Mouse (Mus musculus): ENCODE measurements at regions not wholly inside any gene's neighbourhood (a gene's known extent, or its start where the extent isn't known, plus 50 kb on each side); places are given as distances from the start of the nearest gene placed in this dataset.

GRCm38 (mm10) chr10:117896911-117897643 is 51.2 kb upstream of the Rap1b start:
- ATAC-seq, result no peak
- no peak overlapping the region; the same call in 1 of the 2 replicates for H3K27ac ChIP-seq
- no peak overlapping the region for H3K9ac ChIP-seq
- WGBS (ENCODE audit: insufficient replicate concordance), result 56% methylated on average over 12 of the region's 12 CpGs
- no peak overlapping the region for H3K4me3 ChIP-seq
- peaks cover 20% of the 10 kb centered on the region; the same call in 1 of the 2 replicates for H3K4me1 ChIP-seq
- no peak overlapping the region for H3K4me2 ChIP-seq
- H3K36me3 ChIP-seq, result no peaks in the 10 kb centered on the region
- no peaks in the 10 kb centered on the region for H3K9me3 ChIP-seq (replicated peaks)
- H3K27me3 ChIP-seq (replicated peaks), result 0 out of 2 replicates have a peak, but pooled peaks cover 7% of the 10 kb centered on the region

- H3K36me3 ChIP-seq, result no peaks in the 10 kb centered on the region
- WGBS (ENCODE audit: insufficient replicate concordance), result 55% methylated on average over 5 of the region's 5 CpGs
- H3K4me1 ChIP-seq, result peaks cover 20% of the 10 kb centered on the region; the same call in 1 of the 2 replicates
- H3K9me3 ChIP-seq (replicated peaks), result no peaks in the 10 kb centered on the region
- no peak overlapping the region for H3K4me2 ChIP-seq
- peaks cover 7% of the 10 kb centered on the region; the same call in 1 of the 2 replicates for H3K27me3 ChIP-seq (replicated peaks)
- no peak for ATAC-seq
- no peak overlapping the region for H3K9ac ChIP-seq
- no peak overlapping the region for H3K27ac ChIP-seq
- no peak overlapping the region for H3K4me3 ChIP-seq
Measured at GRCm38 (mm10) chr10:117897766-117898165, 51.9 kb upstream of the Rap1b start.

GRCm38 (mm10) chr10:117898391-117898790 is 52.6 kb upstream of the Rap1b start:
- no peak overlapping the region for H3K4me3 ChIP-seq
- H3K27ac ChIP-seq, result no peak overlapping the region
- H3K36me3 ChIP-seq, result no peaks in the 10 kb centered on the region
- 0 out of 2 replicates have a peak, but pooled peaks have one; percentile 5 for ATAC-seq
- peaks cover 7% of the 10 kb centered on the region; the same call in 1 of the 2 replicates for H3K27me3 ChIP-seq (replicated peaks)
- no peak overlapping the region for H3K9ac ChIP-seq
- no peak overlapping the region for H3K4me2 ChIP-seq
- H3K4me1 ChIP-seq, result peaks cover 20% of the 10 kb centered on the region; the same call in 1 of the 2 replicates
- WGBS (ENCODE audit: insufficient replicate concordance), result 75% methylated on average over 3 of the region's 3 CpGs
- H3K9me3 ChIP-seq (replicated peaks), result no peaks in the 10 kb centered on the region

- Histone ChIP-seq H3K9ac (no peak overlapping the region; the same call in 1 of the 2 replicates), H3K9me3 (replicated peaks) (no peaks in the 10 kb centered on the region), H3K27ac (0 out of 2 replicates have a peak overlapping the region, but pooled peaks have one; percentile 20), H3K4me1 (peaks cover 20% of the 10 kb centered on the region; the same call in 1 of the 2 replicates), H3K27me3 (replicated peaks) (peaks cover 6% of the 10 kb centered on the region; the same call in 1 of the 2 replicates), H3K36me3 (no peaks in the 10 kb centered on the region), H3K4me3 (no peak overlapping the region), H3K4me2 (peak overlapping the region; percentile 34; the same call in 1 of the 2 replicates)
- ATAC-seq, result peak; percentile 43; the same call in 1 of the 2 replicates
- WGBS (ENCODE audit: insufficient replicate concordance), result 26% methylated on average over 13 of the region's 13 CpGs
Measured at GRCm38 (mm10) chr10:117899410-117899935, 53.6 kb upstream of the Rap1b start.

DNA sequence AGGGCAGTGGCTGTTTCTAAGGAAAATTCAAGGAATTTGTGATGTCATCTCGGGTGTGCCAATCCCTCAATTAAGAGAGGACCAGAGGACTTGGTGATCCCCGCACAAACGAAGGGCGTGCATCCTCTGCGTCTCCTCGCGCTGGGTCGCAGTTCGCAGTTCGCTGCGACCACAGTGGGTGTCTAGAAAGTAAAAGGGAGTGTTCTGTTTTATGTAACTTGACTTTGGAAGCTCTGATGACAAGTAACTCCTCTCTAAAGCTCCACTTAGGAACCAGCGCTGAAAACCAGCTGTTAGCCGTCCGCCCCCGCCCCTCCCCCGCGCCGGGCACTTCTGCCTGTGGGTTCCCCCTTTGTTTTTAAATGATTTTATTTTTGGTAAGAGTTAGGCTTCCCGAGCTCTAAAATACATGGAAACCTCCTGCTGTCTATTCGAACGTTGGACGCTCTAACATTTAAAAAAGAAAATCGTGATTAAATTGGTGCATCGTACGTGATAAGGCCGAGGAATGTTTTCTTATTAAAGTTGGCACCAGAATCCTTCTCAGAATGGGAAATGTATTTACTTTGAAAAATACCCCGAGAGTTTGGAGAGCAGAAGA is 59.9 kb upstream of the Rap1b start:
- peak overlapping the region; percentile 65 for H3K4me2 ChIP-seq
- peak overlapping the region; percentile 32 for H3K4me3 ChIP-seq
- no peaks in the 10 kb centered on the region for H3K9me3 ChIP-seq (replicated peaks)
- WGBS (ENCODE audit: insufficient replicate concordance), result 21% methylated on average over 27 of the region's 27 CpGs
- H3K27me3 ChIP-seq (replicated peaks), result no peaks in the 10 kb centered on the region; the same call in none of the 2 replicates
- 0 out of 2 replicates have a peak overlapping the region, but pooled peaks have one; percentile 7 for H3K27ac ChIP-seq
- H3K36me3 ChIP-seq, result no peaks in the 10 kb centered on the region
- peaks cover 29% of the 10 kb centered on the region for H3K4me1 ChIP-seq
- no peak for ATAC-seq
- 0 out of 2 replicates have a peak overlapping the region, but pooled peaks have one; percentile 6 for H3K9ac ChIP-seq

DNA sequence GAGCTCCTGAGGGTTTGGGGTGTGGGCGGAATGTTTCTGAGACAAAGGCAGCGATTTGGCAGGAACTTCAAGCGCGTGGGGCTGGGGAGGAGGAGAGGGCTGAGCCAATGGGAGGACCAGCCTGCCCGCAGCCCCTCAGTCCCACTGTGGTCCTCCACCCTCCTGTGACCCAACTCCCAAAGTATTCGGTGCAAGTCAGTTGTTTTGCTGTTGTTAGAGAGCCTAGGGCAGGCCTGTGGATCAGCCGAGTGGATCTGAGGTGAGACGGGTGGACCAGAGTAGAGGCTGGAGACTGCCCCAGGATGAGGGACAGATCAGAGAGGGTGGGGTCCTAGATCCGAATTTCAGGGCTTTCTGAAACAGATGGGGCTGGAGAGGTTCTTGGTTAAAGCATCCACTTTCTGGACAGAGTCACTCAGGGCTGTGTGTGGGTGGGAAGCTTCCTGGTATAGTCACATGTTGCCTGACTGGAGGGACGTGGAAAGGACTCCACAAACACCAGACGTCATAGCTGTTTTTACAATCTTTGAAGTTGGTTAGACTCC is 60.5 kb upstream of the Rap1b start:
- ATAC-seq, result peak; percentile 37
- Histone ChIP-seq H3K27me3 (replicated peaks) (no peaks in the 10 kb centered on the region; the same call in none of the 2 replicates), H3K4me2 (peak overlapping the region; percentile 65), H3K9ac (0 out of 2 replicates have a peak overlapping the region, but pooled peaks have one; percentile 6), H3K4me1 (peaks cover 29% of the 10 kb centered on the region), H3K4me3 (peak overlapping the region; percentile 32; the same call in 1 of the 2 replicates), H3K36me3 (no peaks in the 10 kb centered on the region), H3K9me3 (replicated peaks) (no peaks in the 10 kb centered on the region), H3K27ac (0 out of 2 replicates have a peak overlapping the region, but pooled peaks have one; percentile 7)
- 35% methylated on average over 11 of the region's 11 CpGs for WGBS (ENCODE audit: insufficient replicate concordance)

DNA sequence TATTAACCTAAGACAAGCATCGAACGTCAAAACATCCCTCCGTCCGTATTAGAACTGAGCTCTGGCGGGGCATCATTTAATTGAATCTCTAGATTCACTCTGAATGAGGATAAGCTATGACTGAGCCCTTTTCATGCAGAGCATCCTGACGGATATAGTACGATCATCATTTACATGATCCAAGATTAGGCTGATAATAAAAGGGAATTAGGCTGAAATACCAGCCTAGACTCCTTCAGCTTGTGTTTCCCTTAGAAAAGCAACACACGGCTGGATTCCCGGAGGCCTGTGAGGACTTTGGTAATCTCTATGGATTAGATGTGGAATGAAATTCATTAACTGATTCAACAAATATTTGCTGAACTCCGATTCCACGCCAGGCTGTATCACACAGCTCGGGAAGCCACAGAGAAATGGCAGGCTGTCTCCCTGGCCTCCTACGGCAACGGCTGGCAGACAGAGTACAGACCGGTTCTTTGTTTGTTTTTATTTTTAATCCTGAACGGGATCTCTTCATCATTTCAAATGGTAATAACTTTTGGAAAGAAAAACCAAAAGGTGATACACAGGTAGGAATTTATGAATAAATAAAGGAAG is 62.3 kb upstream of the Rap1b start:
- Histone ChIP-seq H3K4me2 (no peak overlapping the region), H3K9me3 (replicated peaks) (no peaks in the 10 kb centered on the region), H3K27ac (no peak overlapping the region), H3K4me1 (peaks cover 29% of the 10 kb centered on the region), H3K36me3 (no peaks in the 10 kb centered on the region), H3K27me3 (replicated peaks) (no peaks in the 10 kb centered on the region; the same call in none of the 2 replicates), H3K4me3 (no peak overlapping the region), H3K9ac (no peak overlapping the region)
- 74% methylated on average over 16 of the region's 16 CpGs for WGBS (ENCODE audit: insufficient replicate concordance)
- no peak for ATAC-seq

DNA sequence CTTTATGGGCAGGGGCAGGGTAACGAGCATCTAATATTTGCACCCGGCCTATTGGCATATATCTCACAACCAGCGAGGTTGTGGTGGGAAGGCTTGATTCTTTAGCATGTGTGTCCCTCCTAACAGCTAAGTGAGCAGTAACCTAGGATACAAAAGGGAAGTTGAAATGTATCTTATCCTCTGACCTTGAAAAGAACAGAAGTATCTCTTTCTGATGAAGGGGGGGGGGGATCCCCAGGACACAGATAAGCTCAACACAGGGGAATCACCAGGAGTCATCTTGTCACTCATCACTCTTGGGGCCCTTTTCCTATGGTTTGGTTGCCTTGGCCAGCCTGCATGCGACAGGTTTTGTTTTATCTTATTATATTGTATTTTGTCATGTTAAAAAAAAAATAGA is 63.3 kb upstream of the Rap1b start:
- Histone ChIP-seq H3K27me3 (replicated peaks) (no peaks in the 10 kb centered on the region; the same call in none of the 2 replicates), H3K36me3 (no peaks in the 10 kb centered on the region), H3K9me3 (replicated peaks) (no peaks in the 10 kb centered on the region), H3K4me2 (no peak overlapping the region), H3K27ac (no peak overlapping the region), H3K4me3 (no peak overlapping the region), H3K9ac (no peak overlapping the region), H3K4me1 (peaks cover 29% of the 10 kb centered on the region)
- WGBS (ENCODE audit: insufficient replicate concordance), result 28% methylated on average over 4 of the region's 4 CpGs
- ATAC-seq, result no peak

- Histone ChIP-seq H3K9ac (no peak overlapping the region), H3K4me2 (no peak overlapping the region), H3K36me3 (no peaks in the 10 kb centered on the region)
Measured at GRCm38 (mm10) chr10:117909811-117910239, 64.0 kb upstream of the Rap1b start.

GRCm38 (mm10) chr10:117910426-117910825 is 64.6 kb upstream of the Rap1b start:
- Histone ChIP-seq H3K27me3 (replicated peaks) (no peaks in the 10 kb centered on the region; the same call in none of the 2 replicates), H3K9ac (no peak overlapping the region), H3K4me3 (no peak overlapping the region), H3K4me2 (no peak overlapping the region), H3K4me1 (peaks cover 32% of the 10 kb centered on the region), H3K27ac (no peak overlapping the region), H3K9me3 (replicated peaks) (no peaks in the 10 kb centered on the region), H3K36me3 (no peaks in the 10 kb centered on the region)
- 72% methylated on average over 7 of the region's 7 CpGs for WGBS (ENCODE audit: insufficient replicate concordance)
- no peak for ATAC-seq

More at GRCm38 (mm10) chr10:117909811-117910239, 64.0 kb upstream of the Rap1b start:
- H3K27me3 ChIP-seq (replicated peaks), result no peaks in the 10 kb centered on the region; the same call in none of the 2 replicates
- WGBS (ENCODE audit: insufficient replicate concordance), result 58% methylated on average over 11 of the region's 11 CpGs
- no peak overlapping the region for H3K4me3 ChIP-seq
- H3K9me3 ChIP-seq (replicated peaks), result no peaks in the 10 kb centered on the region
- H3K4me1 ChIP-seq, result peaks cover 29% of the 10 kb centered on the region
- H3K27ac ChIP-seq, result no peak overlapping the region
- peak; percentile 28 for ATAC-seq

Data from liver, embryonic 12.5 days (tissue).